Mouse (Mus musculus): Measurements from ENCODE around the gene Apbb1.

DNA sequence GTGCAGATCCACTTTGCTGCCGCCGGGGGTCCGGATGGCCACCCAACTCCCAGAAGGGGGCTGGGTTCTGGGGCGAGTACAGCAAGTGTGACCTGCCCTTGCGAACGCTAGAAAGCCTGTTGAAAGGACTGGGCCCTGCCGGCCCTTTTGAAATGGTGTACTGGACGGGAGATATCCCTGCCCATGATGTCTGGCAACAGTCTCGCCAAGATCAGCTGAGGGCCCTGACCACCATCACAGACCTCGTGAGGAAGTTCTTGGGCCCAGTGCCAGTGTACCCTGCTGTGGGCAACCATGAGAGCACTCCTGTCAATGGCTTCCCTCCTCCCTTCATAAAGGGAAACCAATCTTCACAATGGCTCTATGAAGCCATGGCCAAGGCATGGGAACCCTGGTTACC lies 25.9 kb downstream of the Apbb1 start:
- TF ChIP-seq CTCF (IDR thresholded peaks at IDR 0.05; ENCODE audit: low read depth, low read length) (no peak), POLR2A (IDR thresholded peaks at IDR 0.05; ENCODE audit: extremely low read depth, insufficient read depth, low read length) (no peak)

All from liver, adult 2 months (tissue).